Mouse (Mus musculus) spleen, postnatal 14 days (tissue): ENCODE data around the gene Sema5a.

Experiments used
- DNase-seq, 2 experiments: peaks; one replicate each; pipeline ENCODE4 v3.0.0; 2021 to 2022; ENCODE audit warnings: low spot score in 2 of 2

Sema5a gene

GRCm38 (mm10) chr15:32356805-32357204 lies 112.2 kb downstream of the Sema5a start:
- no peak for DNase-seq

DNA sequence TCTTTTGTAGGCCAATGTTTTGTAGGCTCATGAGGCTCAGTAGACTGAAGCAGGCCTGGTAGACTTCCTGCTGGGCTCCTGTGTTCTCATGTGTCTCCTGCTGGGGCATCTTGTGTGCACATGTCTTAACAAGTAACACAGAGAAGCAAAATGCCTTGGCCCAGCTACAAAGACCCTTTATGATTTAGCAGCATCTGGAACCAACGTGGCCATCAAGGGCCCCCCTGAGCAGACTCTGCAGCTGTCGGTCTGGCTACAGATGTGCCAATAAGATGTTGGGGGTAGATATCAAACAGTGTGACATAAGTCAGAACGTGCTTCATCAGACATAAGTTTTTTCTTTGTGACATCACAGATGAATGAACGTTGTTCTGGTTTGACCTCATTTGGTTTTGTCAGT lies 123.2 kb downstream of the Sema5a start:
- no peak for DNase-seq

DNA sequence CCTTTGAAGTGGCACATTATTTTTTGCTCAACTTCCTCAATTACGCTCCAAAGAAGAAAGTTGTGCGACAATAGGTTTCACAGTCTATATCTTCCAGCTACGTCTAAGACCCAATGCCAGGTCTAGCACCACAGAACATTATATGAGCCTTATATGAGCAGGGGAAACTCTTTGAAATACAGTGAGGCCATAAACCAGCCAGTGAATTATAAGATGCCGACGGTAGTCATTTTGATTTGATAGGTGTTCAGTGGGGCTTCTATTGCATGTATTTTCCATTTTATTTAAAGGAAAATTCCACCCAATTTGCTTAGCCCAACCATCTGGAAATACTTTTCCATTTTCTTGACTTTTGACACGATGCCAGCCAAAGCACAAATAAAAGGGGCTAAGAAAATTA lies 126.3 kb downstream of the Sema5a start:
- no peak for DNase-seq

GRCm38 (mm10) chr15:32371385-32371784 lies 126.8 kb downstream of the Sema5a start:
- DNase-seq = no peak

- DNase-seq = no peak
These were observed 131.7 kb downstream of the Sema5a start for GRCm38 (mm10) chr15:32376326-32376725.

- no peak for DNase-seq
These were observed 133.2 kb downstream of the Sema5a start for GRCm38 (mm10) chr15:32377781-32378180.

DNA sequence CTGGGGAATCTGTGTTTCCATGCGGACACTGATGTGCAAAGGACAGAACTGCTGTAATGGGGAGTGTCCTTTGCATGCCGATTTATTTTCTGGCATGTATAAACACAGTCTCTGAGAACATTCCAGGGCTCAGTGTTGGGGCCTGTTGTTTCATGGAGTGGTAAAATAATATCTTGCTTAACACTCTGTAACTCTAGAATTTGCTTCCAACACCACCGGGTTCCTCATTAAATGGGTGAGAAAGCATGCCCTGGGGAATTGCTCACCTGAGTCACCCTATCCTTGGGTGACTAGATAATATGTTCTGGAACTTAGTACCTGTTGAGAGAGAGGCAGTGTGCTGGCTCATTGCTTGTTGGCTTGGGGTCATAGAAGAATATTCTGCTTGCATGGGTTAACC lies 135.7 kb downstream of the Sema5a start:
- no peak for DNase-seq

DNA sequence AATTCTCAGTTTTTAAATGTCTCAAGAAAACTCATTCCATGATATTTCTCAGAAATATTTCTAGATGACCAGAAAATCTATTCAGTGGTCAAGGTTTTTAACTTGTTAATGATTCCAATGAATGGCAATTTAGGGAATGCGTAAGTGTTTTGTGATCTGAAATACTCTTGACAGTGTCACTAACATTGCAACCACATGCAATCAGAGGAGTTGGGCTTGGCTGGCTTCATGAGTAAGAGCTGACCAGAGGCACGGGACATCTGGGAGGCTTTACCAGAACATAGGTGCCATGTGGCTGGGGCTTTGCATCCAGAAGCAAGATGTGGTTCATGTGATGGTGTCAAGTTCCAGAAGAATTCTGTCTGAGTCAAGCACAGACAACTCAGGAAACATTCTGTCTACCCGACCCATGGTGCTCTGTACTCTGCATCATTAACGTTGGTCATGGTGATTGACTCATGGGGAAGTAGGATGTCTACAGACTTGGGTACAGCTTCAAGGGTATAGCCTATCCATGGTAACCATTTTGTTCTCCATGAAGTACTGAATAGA lies 138.4 kb downstream of the Sema5a start:
- no peak for DNase-seq

DNA sequence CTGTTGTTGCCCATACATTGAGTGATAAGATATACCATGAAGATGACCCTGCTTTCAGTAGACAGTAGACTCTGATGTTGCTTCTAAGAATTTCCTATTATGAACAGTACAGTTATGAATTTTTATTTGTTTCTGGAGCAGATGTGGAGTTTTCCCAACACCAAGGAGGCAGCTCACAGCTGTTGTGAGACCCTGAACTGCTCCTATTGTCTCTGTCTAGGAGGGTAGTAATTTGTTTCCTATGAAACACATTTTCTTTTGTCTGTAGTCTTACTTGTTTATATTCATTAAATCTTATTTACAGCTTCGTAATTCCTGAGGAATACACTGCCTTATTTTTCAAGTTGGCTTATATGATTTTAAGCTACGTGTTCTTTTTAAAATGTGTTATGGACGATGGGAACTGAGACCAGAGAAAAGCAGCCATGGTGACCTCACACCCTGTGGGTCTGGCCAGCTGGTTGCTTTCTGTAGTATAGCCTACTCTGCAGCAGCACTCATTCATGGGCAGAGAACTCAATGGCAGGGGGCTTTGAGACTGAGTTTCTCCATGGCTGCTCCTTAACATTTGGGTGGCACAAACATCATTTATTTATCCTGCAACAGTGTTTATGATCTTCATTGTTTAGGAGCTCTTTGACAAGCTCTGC lies 151.8 kb downstream of the Sema5a start:
- no peak for DNase-seq

DNA sequence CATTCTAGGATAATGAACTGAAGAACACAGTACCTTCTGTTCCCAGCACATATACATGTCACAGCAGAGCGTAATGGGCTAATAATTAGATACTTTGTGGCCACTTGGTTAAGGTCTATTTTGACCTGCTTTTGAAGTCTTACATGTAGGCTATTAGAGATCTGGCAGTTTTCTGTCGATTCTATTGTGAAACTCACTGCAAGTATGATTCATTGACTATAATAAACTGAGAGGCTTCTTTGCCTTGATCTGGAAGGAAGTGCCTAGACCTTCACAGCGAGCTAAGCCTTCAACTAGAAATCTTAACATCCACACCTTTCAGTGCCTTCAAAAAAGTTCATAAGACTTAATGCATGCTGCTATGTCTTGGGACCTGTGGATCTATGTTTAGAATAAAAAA lies 152.5 kb downstream of the Sema5a start:
- no peak for DNase-seq

- DNase-seq = no peak
These were observed 154.1 kb downstream of the Sema5a start for GRCm38 (mm10) chr15:32398721-32399120.

- no peak for DNase-seq
These were observed 157.4 kb downstream of the Sema5a start for GRCm38 (mm10) chr15:32401909-32402527.

DNA sequence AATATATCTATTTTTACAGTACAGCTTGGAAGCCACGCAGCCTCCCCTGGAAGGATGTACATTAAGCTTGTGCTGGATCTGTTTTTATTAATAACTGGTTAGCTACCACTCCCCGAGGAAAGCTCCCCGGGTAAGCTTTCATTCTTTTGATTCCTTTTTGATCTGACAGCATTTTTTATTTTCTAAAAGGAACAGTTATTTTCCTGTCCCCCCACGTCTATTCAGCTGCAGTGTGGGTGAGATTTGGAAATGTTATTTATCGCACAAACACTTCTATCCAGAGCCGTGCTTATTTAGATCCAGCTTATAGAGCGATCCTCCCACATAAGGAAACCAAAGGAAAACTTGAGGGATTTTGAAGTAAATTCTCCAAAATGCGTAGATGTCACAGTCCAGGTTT lies 158.7 kb downstream of the Sema5a start:
- DNase-seq = no peak

DNA sequence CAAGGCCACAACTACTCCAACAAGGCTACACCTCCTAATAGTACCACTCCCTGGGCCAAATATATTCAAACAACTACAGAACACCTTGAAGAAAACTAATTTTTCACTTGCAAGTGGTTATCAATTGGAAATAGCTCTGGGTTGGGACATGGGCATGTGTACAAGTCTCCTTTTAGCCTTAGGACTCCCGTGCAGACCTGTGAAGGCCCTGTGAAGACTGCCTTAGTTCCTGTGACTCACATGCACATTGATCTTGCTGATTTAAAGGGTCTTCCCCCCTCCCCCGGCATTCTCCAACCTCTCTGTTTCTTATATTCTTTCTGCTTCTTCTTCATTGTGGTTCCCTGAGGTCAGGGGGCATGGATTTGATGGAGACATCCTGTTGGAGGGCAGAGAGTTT lies 161.8 kb downstream of the Sema5a start:
- DNase-seq = no peak

- DNase-seq = no peak
These were observed 163.2 kb downstream of the Sema5a start for GRCm38 (mm10) chr15:32407766-32408165.

GRCm38 (mm10) chr15:32416291-32416690 lies 171.7 kb downstream of the Sema5a start:
- DNase-seq = no peak

- DNase-seq = no peak
These were observed 178.0 kb downstream of the Sema5a start for GRCm38 (mm10) chr15:32422631-32423030.

DNA sequence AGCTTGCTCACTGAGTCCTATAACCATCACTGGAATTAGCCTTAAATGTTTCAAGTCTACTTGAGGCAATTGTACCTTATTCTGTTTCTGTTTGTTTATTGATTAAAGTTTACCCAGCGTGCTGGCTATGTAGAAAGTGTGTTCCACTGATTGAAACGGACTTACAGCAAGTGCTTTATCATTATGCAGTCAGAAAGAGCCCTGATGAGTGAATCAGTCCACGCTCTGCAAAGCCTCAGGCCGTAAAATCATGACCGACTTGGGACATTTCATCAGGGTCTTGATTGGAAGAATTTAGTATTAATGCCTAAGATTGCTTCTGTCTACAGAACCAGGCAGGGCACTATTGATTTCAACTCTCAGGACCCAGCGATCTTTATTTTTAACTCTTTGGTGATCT lies 178.5 kb downstream of the Sema5a start:
- DNase-seq = no peak

DNA sequence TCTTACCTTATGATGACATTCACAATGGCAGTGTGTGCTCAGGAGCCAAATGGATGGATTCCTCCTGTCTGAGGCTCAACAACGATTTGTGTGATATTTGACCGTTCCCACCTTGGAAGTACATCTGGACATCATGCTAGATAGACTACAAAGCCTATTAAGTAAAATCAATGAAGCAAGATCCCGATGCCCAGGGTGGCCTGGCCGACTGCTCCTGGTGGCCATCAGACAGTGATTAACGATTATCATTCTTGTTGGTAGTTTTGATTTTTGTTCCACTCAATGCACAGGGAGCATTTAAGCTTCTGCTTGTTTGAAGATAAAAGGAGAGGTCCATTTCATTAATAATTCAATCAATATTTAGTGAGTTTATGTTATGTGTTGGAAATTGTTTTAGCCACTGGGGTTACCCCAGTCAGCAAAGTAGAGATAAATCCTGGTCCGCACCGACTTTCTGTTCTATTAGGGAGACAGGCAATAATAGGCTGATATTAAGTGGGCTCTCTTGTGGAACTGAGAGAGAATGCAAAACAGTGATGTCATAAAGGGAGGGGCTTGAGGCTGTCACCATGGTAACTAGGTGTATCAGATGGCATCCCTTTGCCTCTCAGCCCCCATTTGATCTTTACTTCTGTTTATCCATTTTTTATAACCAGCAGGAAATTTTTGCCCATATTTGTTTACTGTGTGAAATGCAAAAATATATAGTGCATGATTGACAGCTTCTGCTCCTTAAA lies 182.7 kb downstream of the Sema5a start:
- DNase-seq = no peak

GRCm38 (mm10) chr15:32432927-32433832 lies 188.6 kb downstream of the Sema5a start:
- DNase-seq = no peak

GRCm38 (mm10) chr15:32433833-32434155 lies 189.2 kb downstream of the Sema5a start:
- DNase-seq = no peak

GRCm38 (mm10) chr15:32434274-32434673 lies 189.7 kb downstream of the Sema5a start:
- no peak for DNase-seq
